Mouse (Mus musculus) testis, adult 2 months (tissue): ENCODE data around the gene Rpusd3.

Source experiments
- CTCF ChIP-seq: fragments of 200-500 bp; IDR thresholded peaks from 2 replicates; pipeline ENCODE4 v1.5.1; 2012; ENCODE audit warnings: low read depth, mild to moderate bottlenecking, inconsistent platforms, low read length, moderate library complexity; ENCODE audit not compliant: control insufficient read depth, insufficient read depth, insufficient replicate concordance
- POLR2A ChIP-seq: fragments of 200-500 bp; IDR thresholded peaks from 2 replicates; pipeline ENCODE4 v1.6.1; 2012; ENCODE audit warnings: low read depth, mild to moderate bottlenecking, inconsistent platforms, low read length, moderate library complexity; ENCODE audit not compliant: control insufficient read depth

- TF ChIP-seq POLR2A (no peak), CTCF (no peak)
Observed at GRCm38 (mm10) chr6:113444207-113444965, 25.2 kb upstream of the Rpusd3 start.
